Mouse (Mus musculus): ENCODE data around the gene Edem2.
"Not testable (repeated sequence)": the region's sequence is repeated elsewhere in the genome, so short reads cannot be mapped to it uniquely, and the experiment has no call there.

Gene Edem2

GRCm38 (mm10) chr2:155735766-155736165, 6.5 kb upstream of the Edem2 start, which contains the start of gene Gm17581:
Gene Gm17581, minus strand, starts transcription at chr2:155735866.
- DNase-seq (ENCODE audit: low read depth) = not testable (repeated sequence)

- DNase-seq (ENCODE audit: low read depth) = no peak
These were observed 5.8 kb upstream of the Edem2 start for GRCm38 (mm10) chr2:155735080-155735479.

GRCm38 (mm10) chr2:155728742-155729141, 533 bp downstream of the Edem2 start:
- DNase-seq (ENCODE audit: low read depth) = no peak

- DNase-seq (ENCODE audit: low read depth) = no peak
These were observed 1.4 kb downstream of the Edem2 start for GRCm38 (mm10) chr2:155727764-155728395.

- no peak for DNase-seq (ENCODE audit: low read depth)
These were observed 3.0 kb downstream of the Edem2 start for GRCm38 (mm10) chr2:155726302-155726701.

- no peak for DNase-seq (ENCODE audit: low read depth)
These were observed 4.7 kb downstream of the Edem2 start for GRCm38 (mm10) chr2:155724526-155724925.

- DNase-seq (ENCODE audit: low read depth) = no peak
These were observed 5.2 kb downstream of the Edem2 start for GRCm38 (mm10) chr2:155724036-155724435.

GRCm38 (mm10) chr2:155720585-155720984, 8.7 kb downstream of the Edem2 start:
- DNase-seq (ENCODE audit: low read depth) = no peak

GRCm38 (mm10) chr2:155717082-155717990, 11.9 kb downstream of the Edem2 start:
- DNase-seq (ENCODE audit: low read depth) = no peak

- DNase-seq (ENCODE audit: low read depth) = no peak
These were observed 18.7 kb downstream of the Edem2 start for GRCm38 (mm10) chr2:155710557-155710956.

- no peak for DNase-seq (ENCODE audit: low read depth)
These were observed 22.0 kb downstream of the Edem2 start for GRCm38 (mm10) chr2:155707251-155707650.

- no peak for DNase-seq (ENCODE audit: low read depth)
These were observed 25.6 kb downstream of the Edem2 start for GRCm38 (mm10) chr2:155703630-155704029.

GRCm38 (mm10) chr2:155701399-155701919, 27.8 kb downstream of the Edem2 start:
- no peak for DNase-seq (ENCODE audit: low read depth)

GRCm38 (mm10) chr2:155698443-155698842, 30.8 kb downstream of the Edem2 start:
- DNase-seq (ENCODE audit: low read depth) = not testable (repeated sequence)

- DNase-seq (ENCODE audit: low read depth) = no peak
These were observed 32.4 kb downstream of the Edem2 start for GRCm38 (mm10) chr2:155696851-155697250.

- peak; percentile 84 for DNase-seq (ENCODE audit: low read depth)
These were observed 33.1 kb downstream of the Edem2 start for GRCm38 (mm10) chr2:155696091-155696558.

GRCm38 (mm10) chr2:155695316-155695715, 34.0 kb downstream of the Edem2 start:
- no peak for DNase-seq (ENCODE audit: low read depth)

- no peak for DNase-seq (ENCODE audit: low read depth)
These were observed 34.7 kb downstream of the Edem2 start for GRCm38 (mm10) chr2:155694564-155694963.

- no peak for DNase-seq (ENCODE audit: low read depth)
These were observed 36.1 kb downstream of the Edem2 start for GRCm38 (mm10) chr2:155693136-155693535.

- DNase-seq (ENCODE audit: low read depth) = peak; percentile 94
These were observed 37.4 kb downstream of the Edem2 start, which contains the start of gene Trpc4ap for GRCm38 (mm10) chr2:155691723-155692493. Gene Trpc4ap, minus strand, starts transcription at chr2:155692384.

- no peak for DNase-seq (ENCODE audit: low read depth)
These were observed 37.9 kb downstream of the Edem2 start for GRCm38 (mm10) chr2:155691336-155691722.

GRCm38 (mm10) chr2:155689211-155689610, 40.1 kb downstream of the Edem2 start:
- DNase-seq (ENCODE audit: low read depth) = no peak

All from c-Kit-positive CD71-negative TER-119-negative erythroid progenitor cells, embryonic 14.5 days (primary cell).